Mouse (Mus musculus) midbrain, embryonic 10.5 days (tissue): ENCODE results near the gene Zbed4. TPM values are rescaled to one million over a fixed set of nuclear protein-coding genes. Genes with fewer than 3 reads are reported as not detected.
A peak's percentile ranks its signal among the peaks of the same experiment; 100 is the strongest.
"Not testable (repeated sequence)": the region's sequence is repeated elsewhere in the genome, so short reads cannot be mapped to it uniquely, and the experiment has no call there.

Experiments
- DNase-seq: peaks from one replicate; pipeline ENCODE4 v3.0.0-alpha.2; 2017; ENCODE audit warnings: low spot score
- H3K27ac ChIP-seq: fragments of 300-500 bp; sonication (generic); replicated peaks from 2 replicates; pipeline ENCODE4 v1.5.1; 2016; ENCODE audit warnings: mild to moderate bottlenecking
- H3K27me3 ChIP-seq: fragments of 300-500 bp; sonication (generic); 2 replicates; pipeline ENCODE4 v1.6.1; 2016; ENCODE audit warnings: low read depth, mild to moderate bottlenecking; ENCODE audit not compliant: poor library complexity, severe bottlenecking
- H3K36me3 ChIP-seq: fragments of 300-500 bp; sonication (generic); 2 replicates; pipeline ENCODE4 v1.6.1; 2016; ENCODE audit warnings: mild to moderate bottlenecking, moderate library complexity
- H3K4me1 ChIP-seq: fragments of 300-500 bp; sonication (generic); 2 replicates; pipeline ENCODE4 v1.6.1; 2016
- H3K4me3 ChIP-seq: fragments of 300-500 bp; sonication (generic); 2 replicates; pipeline ENCODE4 v1.5.1; 2016; ENCODE audit warnings: mild to moderate bottlenecking, moderate library complexity
- H3K9me3 ChIP-seq: fragments of 300-500 bp; sonication (generic); replicated peaks from 2 replicates; pipeline ENCODE4 v1.6.1; 2016; ENCODE audit warnings: mild to moderate bottlenecking
- WGBS: fragments of 180-500 bp; shearing (Covaris S2); methylation state at CpG from one replicate; pipeline ENCODE4 v1.1.7; 2016; 5-methylcytosine and 5-hydroxymethylcytosine counted together
- polyA plus RNA-seq: library from polyadenylated mRNA; unstranded; fragments of >200 nt; fragmentation: Nextera tagmentation; extraction: Ambion mirVana; gene quantifications from 2 replicates; pipeline ENCODE4 v1.2.1, GENCODE M21; 2016

Gene Zbed4
- polyA plus RNA-seq, 1 experiment from 2014 or later, result 37.4 TPM

- 87% methylated on average over 5 of the region's 5 CpGs for WGBS
- not testable (repeated sequence) for H3K27ac ChIP-seq, DNase-seq
These were observed 43.3 kb downstream of the Zbed4 start for GRCm38 (mm10) chr15:88794729-88795128.

GRCm38 (mm10) chr15:88799950-88800371, 48.5 kb downstream of the Zbed4 start:
- DNase-seq, result no peak
- no peaks in the 10 kb centered on the region for H3K27me3 ChIP-seq
- WGBS, result 91% methylated on average over 11 of the region's 11 CpGs
- H3K27ac ChIP-seq, result no peak overlapping the region
- no peak overlapping the region for H3K4me3 ChIP-seq
- no peaks in the 10 kb centered on the region for H3K9me3 ChIP-seq
- no peaks in the 10 kb centered on the region for H3K4me1 ChIP-seq
- peaks cover 14% of the 10 kb centered on the region for H3K36me3 ChIP-seq

More at GRCm38 (mm10) chr15:88794729-88795128, 43.3 kb downstream of the Zbed4 start:
- H3K4me1 ChIP-seq, H3K36me3 ChIP-seq, H3K4me3 ChIP-seq, H3K27me3 ChIP-seq, H3K9me3 ChIP-seq: not testable (repeated sequence)

- Histone ChIP-seq H3K36me3 (peaks cover 24% of the 10 kb centered on the region), H3K27ac (no peak overlapping the region), H3K4me1 (no peaks in the 10 kb centered on the region), H3K9me3 (no peaks in the 10 kb centered on the region), H3K27me3 (no peaks in the 10 kb centered on the region), H3K4me3 (no peak overlapping the region)
- 86% methylated on average over 6 of the region's 6 CpGs for WGBS
- DNase-seq, result no peak
These were observed 49.5 kb downstream of the Zbed4 start for GRCm38 (mm10) chr15:88800921-88801354.

GRCm38 (mm10) chr15:88801903-88802302, 50.4 kb downstream of the Zbed4 start:
- no peak overlapping the region for H3K4me3 ChIP-seq
- WGBS, result 86% methylated on average over 3 of the region's 3 CpGs
- H3K9me3 ChIP-seq, result no peaks in the 10 kb centered on the region
- H3K4me1 ChIP-seq, result no peaks in the 10 kb centered on the region
- H3K36me3 ChIP-seq, result peaks cover 34% of the 10 kb centered on the region
- no peaks in the 10 kb centered on the region for H3K27me3 ChIP-seq
- DNase-seq, result no peak
- no peak overlapping the region for H3K27ac ChIP-seq

- Histone ChIP-seq H3K4me3 (no peak overlapping the region), H3K36me3 (peaks cover 38% of the 10 kb centered on the region), H3K27ac (no peak overlapping the region), H3K4me1 (no peaks in the 10 kb centered on the region), H3K9me3 (no peaks in the 10 kb centered on the region), H3K27me3 (no peaks in the 10 kb centered on the region)
- 91% methylated on average over 6 of the region's 6 CpGs for WGBS
- DNase-seq, result no peak
These were observed 50.9 kb downstream of the Zbed4 start for GRCm38 (mm10) chr15:88802348-88802747.

- Histone ChIP-seq H3K27me3 (no peaks in the 10 kb centered on the region), H3K4me1 (no peaks in the 10 kb centered on the region), H3K4me3 (no peak overlapping the region), H3K9me3 (no peaks in the 10 kb centered on the region), H3K36me3 (peaks cover 88% of the 10 kb centered on the region), H3K27ac (no peak overlapping the region)
- 87% methylated on average over 8 of the region's 8 CpGs for WGBS
- no peak for DNase-seq
These were observed 56.7 kb downstream of the Zbed4 start for GRCm38 (mm10) chr15:88808121-88808520.

- H3K27ac ChIP-seq, result no peak overlapping the region
- no peaks in the 10 kb centered on the region for H3K4me1 ChIP-seq
- no peak overlapping the region for H3K4me3 ChIP-seq
- no peak for DNase-seq
- no peaks in the 10 kb centered on the region for H3K27me3 ChIP-seq
- 95% methylated on average over 2 of the region's 2 CpGs for WGBS
- no peaks in the 10 kb centered on the region for H3K9me3 ChIP-seq
- H3K36me3 ChIP-seq, result peaks cover 92% of the 10 kb centered on the region
These were observed 58.9 kb downstream of the Zbed4 start for GRCm38 (mm10) chr15:88810369-88810768.

GRCm38 (mm10) chr15:88813262-88813661, 61.8 kb downstream of the Zbed4 start:
- Histone ChIP-seq H3K4me3 (no peak overlapping the region), H3K27me3 (no peaks in the 10 kb centered on the region), H3K4me1 (peaks cover 3% of the 10 kb centered on the region), H3K36me3 (peaks cover 74% of the 10 kb centered on the region), H3K9me3 (no peaks in the 10 kb centered on the region), H3K27ac (no peak overlapping the region)
- no peak for DNase-seq
- WGBS, result 93% methylated on average over 3 of the region's 3 CpGs

- H3K9me3 ChIP-seq, H3K4me3 ChIP-seq, H3K27me3 ChIP-seq, DNase-seq, H3K4me1 ChIP-seq, H3K27ac ChIP-seq: not testable (repeated sequence)
- 93% methylated on average over 2 of the region's 2 CpGs for WGBS
- peaks cover 68% of the 10 kb centered on the region for H3K36me3 ChIP-seq
These were observed 62.4 kb downstream of the Zbed4 start for GRCm38 (mm10) chr15:88813873-88814272.

- 94% methylated on average over 11 of the region's 11 CpGs for WGBS
- H3K9me3 ChIP-seq, result no peaks in the 10 kb centered on the region
- H3K36me3 ChIP-seq, result peaks cover 62% of the 10 kb centered on the region
- no peak for DNase-seq
- no peaks in the 10 kb centered on the region for H3K27me3 ChIP-seq
- H3K4me1 ChIP-seq, result peaks cover 7% of the 10 kb centered on the region
- H3K4me3 ChIP-seq, result no peak overlapping the region
- H3K27ac ChIP-seq, result no peak overlapping the region
These were observed 63.1 kb downstream of the Zbed4 start for GRCm38 (mm10) chr15:88814411-88815047.

- Histone ChIP-seq H3K36me3 (peaks cover 56% of the 10 kb centered on the region), H3K4me3 (no peak overlapping the region), H3K27me3 (no peaks in the 10 kb centered on the region), H3K9me3 (no peaks in the 10 kb centered on the region), H3K27ac (no peak overlapping the region), H3K4me1 (peaks cover 12% of the 10 kb centered on the region)
- no peak for DNase-seq
- 90% methylated on average over 6 of the region's 6 CpGs for WGBS
These were observed 63.8 kb downstream of the Zbed4 start for GRCm38 (mm10) chr15:88815196-88815700.

- under 1% methylated on average over 88 of the region's 88 CpGs for WGBS
- Histone ChIP-seq H3K36me3 (peaks cover 51% of the 10 kb centered on the region), H3K4me1 (peaks cover 25% of the 10 kb centered on the region), H3K9me3 (no peaks in the 10 kb centered on the region), H3K4me3 (peak within 1 kb of the TSS; percentile 94), H3K27me3 (no peaks in the 10 kb centered on the region), H3K27ac (peak within 1 kb of the TSS; percentile 91)
- peak; percentile 100 for DNase-seq
These were observed 67.8 kb downstream of the Zbed4 start, which contains the start of the genes Alg12 and Creld2 for GRCm38 (mm10) chr15:88819026-88819905. Alg12 (minus strand) TSS chr15:88819318. Creld2 (plus strand) TSS chr15:88819646.

- peaks cover 51% of the 10 kb centered on the region for H3K36me3 ChIP-seq
These were observed 68.4 kb downstream of the Zbed4 start for GRCm38 (mm10) chr15:88819906-88820303.

More at GRCm38 (mm10) chr15:88819906-88820303, 68.4 kb downstream of the Zbed4 start:
- Histone ChIP-seq H3K4me1 (peaks cover 25% of the 10 kb centered on the region), H3K4me3 (peak overlapping the region; percentile 94), H3K27ac (peak overlapping the region; percentile 91), H3K27me3 (no peaks in the 10 kb centered on the region), H3K9me3 (no peaks in the 10 kb centered on the region)
- 1% methylated on average over 23 of the region's 23 CpGs for WGBS
- DNase-seq, result no peak
